Mouse (Mus musculus) hindbrain, embryonic 15.5 days (tissue): ENCODE measurements at regions not wholly inside any gene's neighbourhood (a gene's known extent, or its start where the extent isn't known, plus 50 kb on each side); places are given as distances from the start of the nearest gene placed in this dataset.

Source experiments
- ATAC-seq: fragments of 200-750 bp; cut with Nextera tagmentation; 2 replicates; pipeline ENCODE4 v1.8.0; 2017; ENCODE audit warnings: low read depth, moderate number of reproducible peaks, moderate TSS enrichment; ENCODE audit not compliant: low FRiP score
- H3K27ac ChIP-seq: fragments of 300-500 bp; sonication (generic); replicated peaks from 2 replicates; pipeline ENCODE4 v1.5.1; 2015; ENCODE audit warnings: mild to moderate bottlenecking, inconsistent platforms
- H3K27me3 ChIP-seq: fragments of 300-500 bp; sonication (generic); 2 replicates; pipeline ENCODE4 v1.6.1; 2015; ENCODE audit warnings: control low read depth, inconsistent platforms
- H3K36me3 ChIP-seq: fragments of 300-500 bp; sonication (generic); 2 replicates; pipeline ENCODE4 v1.6.1; 2015; ENCODE audit warnings: control low read depth, inconsistent platforms
- H3K4me1 ChIP-seq: fragments of 300-500 bp; sonication (generic); replicated peaks from 2 replicates; pipeline ENCODE4 v1.6.1; 2015; ENCODE audit warnings: control low read depth, inconsistent platforms
- H3K4me2 ChIP-seq: fragments of 300-500 bp; sonication (generic); 2 replicates; pipeline ENCODE4 v1.6.1; 2015; ENCODE audit warnings: moderate library complexity, mild to moderate bottlenecking, inconsistent platforms
- H3K4me3 ChIP-seq: fragments of 300-500 bp; sonication (generic); 2 replicates; pipeline ENCODE4 v1.5.1; 2015; ENCODE audit warnings: mild to moderate bottlenecking, inconsistent platforms
- H3K9ac ChIP-seq: fragments of 300-500 bp; sonication (generic); 2 replicates; pipeline ENCODE4 v1.6.1; 2015; ENCODE audit warnings: inconsistent platforms
- H3K9me3 ChIP-seq: fragments of 300-500 bp; sonication (generic); 2 replicates; pipeline ENCODE4 v1.6.1; 2016; ENCODE audit warnings: control low read depth, inconsistent platforms
- WGBS: fragments of 180-500 bp; shearing (Covaris S2); methylation state at CpG from one replicate; pipeline ENCODE4 v1.1.7; 2015; 5-methylcytosine and 5-hydroxymethylcytosine counted together

DNA sequence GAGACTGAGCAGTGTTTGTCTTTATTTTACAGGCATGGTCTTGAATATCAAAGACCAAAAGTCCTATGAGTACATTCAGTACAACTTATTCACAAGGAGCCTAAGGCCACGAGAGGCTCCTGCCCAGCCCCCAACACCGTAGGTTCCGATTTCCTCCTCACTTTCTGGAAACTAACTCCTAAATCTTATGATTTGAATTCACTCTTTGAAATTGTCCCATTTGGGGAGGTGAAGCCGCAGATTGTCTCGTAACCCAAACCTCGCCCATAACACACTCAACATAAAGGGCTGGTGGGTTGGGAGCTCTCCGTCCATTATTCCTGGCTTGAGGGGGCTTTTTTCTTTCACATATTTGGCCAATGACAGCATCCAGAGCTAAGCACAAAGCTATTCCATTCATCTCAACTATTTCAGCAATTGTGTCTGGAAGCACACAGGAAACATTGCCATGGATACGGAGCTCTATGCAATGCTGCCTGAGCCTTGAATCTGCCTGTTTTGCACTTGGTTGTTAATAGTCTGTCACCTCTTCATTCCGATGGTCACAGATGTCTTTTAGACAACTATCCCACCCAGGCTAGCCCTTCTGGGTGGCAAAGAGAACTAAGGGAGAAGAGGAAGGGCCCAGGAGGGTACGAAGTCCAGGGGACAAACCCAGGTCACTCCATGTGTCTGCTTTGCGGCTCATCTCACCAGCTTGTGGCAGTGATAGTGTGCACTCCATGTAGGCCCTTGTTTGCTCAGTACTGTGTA is 86.6 kb downstream of the Irs2 start:
- WGBS, result 19% methylated on average over 11 of the region's 11 CpGs
- Histone ChIP-seq H3K27ac (peak overlapping the region; percentile 42; the same call in 1 of the 2 replicates), H3K4me3 (no peak overlapping the region), H3K36me3 (no peaks in the 10 kb centered on the region), H3K4me1 (peaks cover 56% of the 10 kb centered on the region), H3K27me3 (peaks cover 10% of the 10 kb centered on the region), H3K9me3 (no peaks in the 10 kb centered on the region), H3K9ac (0 out of 2 replicates have a peak overlapping the region, but pooled peaks have one; percentile 3), H3K4me2 (no peak overlapping the region)
- 0 out of 2 replicates have a peak, but pooled peaks have one; percentile 49 for ATAC-seq

GRCm38 (mm10) chr8:10919620-10920019 is 88.6 kb downstream of the Irs2 start:
- no peak overlapping the region for H3K4me2 ChIP-seq
- H3K4me1 ChIP-seq, result peaks cover 36% of the 10 kb centered on the region
- no peaks in the 10 kb centered on the region for H3K9me3 ChIP-seq
- ATAC-seq, result no peak
- no peak overlapping the region for H3K4me3 ChIP-seq
- 81% methylated on average over 5 of the region's 5 CpGs for WGBS
- no peak overlapping the region for H3K9ac ChIP-seq
- no peaks in the 10 kb centered on the region for H3K36me3 ChIP-seq
- no peak overlapping the region for H3K27ac ChIP-seq
- H3K27me3 ChIP-seq, result peaks cover 6% of the 10 kb centered on the region

- Histone ChIP-seq H3K9ac (no peak overlapping the region), H3K27ac (no peak overlapping the region)
Measured at GRCm38 (mm10) chr8:10918403-10919035, 89.7 kb downstream of the Irs2 start.

DNA sequence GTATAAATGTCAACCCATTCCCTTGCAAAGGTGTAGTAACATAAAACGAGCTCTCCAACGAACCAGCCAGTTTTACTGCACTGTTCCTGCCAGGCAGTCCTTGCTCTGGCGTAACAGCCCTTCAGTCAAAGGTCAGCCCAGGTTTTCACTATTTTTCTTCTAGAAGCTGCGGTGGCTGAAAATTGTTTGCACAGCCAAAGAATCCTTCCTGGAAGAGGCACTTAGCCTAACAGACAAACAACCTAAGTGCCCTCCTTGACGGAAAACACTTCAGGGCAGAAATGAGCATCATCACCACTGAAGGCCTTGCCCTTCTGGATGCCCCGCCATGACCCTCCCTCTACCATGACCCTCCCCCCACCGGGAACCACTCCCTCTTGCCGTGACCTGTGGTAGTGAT is 93.6 kb downstream of the Irs2 start:
- Histone ChIP-seq H3K4me1 (no peaks in the 10 kb centered on the region), H3K4me2 (no peak overlapping the region), H3K27me3 (no peaks in the 10 kb centered on the region), H3K9me3 (no peaks in the 10 kb centered on the region), H3K36me3 (no peaks in the 10 kb centered on the region), H3K9ac (no peak overlapping the region), H3K27ac (no peak overlapping the region), H3K4me3 (no peak overlapping the region)
- WGBS, result 85% methylated on average over 8 of the region's 8 CpGs
- no peak for ATAC-seq

More at GRCm38 (mm10) chr8:10918403-10919035, 89.7 kb downstream of the Irs2 start:
- ATAC-seq, result no peak
- no peak overlapping the region for H3K4me2 ChIP-seq
- H3K36me3 ChIP-seq, result no peaks in the 10 kb centered on the region
- H3K4me3 ChIP-seq, result no peak overlapping the region
- WGBS, result 86% methylated on average over 5 of the region's 5 CpGs
- no peaks in the 10 kb centered on the region for H3K9me3 ChIP-seq
- H3K4me1 ChIP-seq, result peaks cover 25% of the 10 kb centered on the region
- peaks cover 6% of the 10 kb centered on the region for H3K27me3 ChIP-seq

GRCm38 (mm10) chr8:10912436-10912835 is 95.8 kb downstream of the Irs2 start:
- Histone ChIP-seq H3K27me3 (no peaks in the 10 kb centered on the region), H3K36me3 (no peaks in the 10 kb centered on the region), H3K4me1 (no peaks in the 10 kb centered on the region), H3K9me3 (no peaks in the 10 kb centered on the region), H3K4me2 (no peak overlapping the region), H3K4me3 (no peak overlapping the region), H3K27ac (no peak overlapping the region), H3K9ac (no peak overlapping the region)
- ATAC-seq, result no peak
- 72% methylated on average over 2 of the region's 2 CpGs for WGBS

DNA sequence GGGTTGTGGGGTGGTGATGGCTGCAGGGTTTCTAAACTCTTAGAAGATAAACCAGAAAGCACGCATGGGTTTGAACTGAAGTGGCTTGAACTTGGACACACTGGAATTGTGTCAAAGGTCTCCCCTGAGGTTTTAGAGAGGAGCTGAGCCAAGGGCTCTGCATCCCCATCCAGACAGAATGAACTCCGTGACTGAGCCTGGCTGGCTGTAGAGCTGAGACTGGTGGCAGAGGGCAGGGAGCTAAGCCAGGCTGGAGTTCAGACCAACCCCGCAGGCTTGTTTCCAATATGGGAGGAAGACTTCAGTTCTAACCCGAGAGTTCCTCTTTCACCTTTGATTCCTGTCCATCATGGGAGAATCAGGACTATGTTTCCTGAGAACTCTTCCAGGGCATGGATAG is 96.9 kb downstream of the Irs2 start:
- 87% methylated on average over 4 of the region's 4 CpGs for WGBS

DNA sequence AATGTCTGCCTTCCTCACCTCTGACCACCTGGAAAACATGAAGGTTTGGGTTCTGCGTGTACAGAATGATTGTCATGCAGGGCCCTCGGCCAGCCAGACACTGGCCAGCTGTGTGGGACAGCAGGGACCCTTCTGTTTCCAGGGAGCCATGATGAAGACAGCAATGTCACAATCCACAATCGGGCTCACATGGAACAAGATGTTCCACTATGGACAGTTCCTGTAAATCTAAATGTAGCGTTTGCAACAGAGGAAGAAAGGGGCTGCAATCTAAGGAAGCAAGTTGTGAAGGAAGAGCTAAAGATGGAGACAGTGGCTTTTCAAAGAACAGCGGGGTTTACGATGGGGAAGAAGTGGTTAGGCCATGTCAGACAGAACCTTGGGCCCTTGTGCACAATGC is 97.3 kb downstream of the Irs2 start:
- Histone ChIP-seq H3K4me3 (no peak overlapping the region), H3K36me3 (no peaks in the 10 kb centered on the region), H3K9me3 (no peaks in the 10 kb centered on the region), H3K27me3 (no peaks in the 10 kb centered on the region), H3K9ac (no peak overlapping the region), H3K4me2 (no peak overlapping the region), H3K4me1 (no peaks in the 10 kb centered on the region), H3K27ac (no peak overlapping the region)
- 86% methylated on average over 6 of the region's 6 CpGs for WGBS
- no peak for ATAC-seq

More for the DNA sequence above, 96.9 kb downstream of the Irs2 start:
- H3K27me3 ChIP-seq, result no peaks in the 10 kb centered on the region
- H3K4me1 ChIP-seq, result no peaks in the 10 kb centered on the region
- no peaks in the 10 kb centered on the region for H3K36me3 ChIP-seq
- no peak overlapping the region for H3K27ac ChIP-seq
- ATAC-seq, result no peak
- no peak overlapping the region for H3K4me2 ChIP-seq
- no peaks in the 10 kb centered on the region for H3K9me3 ChIP-seq
- no peak overlapping the region for H3K4me3 ChIP-seq
- no peak overlapping the region for H3K9ac ChIP-seq

DNA sequence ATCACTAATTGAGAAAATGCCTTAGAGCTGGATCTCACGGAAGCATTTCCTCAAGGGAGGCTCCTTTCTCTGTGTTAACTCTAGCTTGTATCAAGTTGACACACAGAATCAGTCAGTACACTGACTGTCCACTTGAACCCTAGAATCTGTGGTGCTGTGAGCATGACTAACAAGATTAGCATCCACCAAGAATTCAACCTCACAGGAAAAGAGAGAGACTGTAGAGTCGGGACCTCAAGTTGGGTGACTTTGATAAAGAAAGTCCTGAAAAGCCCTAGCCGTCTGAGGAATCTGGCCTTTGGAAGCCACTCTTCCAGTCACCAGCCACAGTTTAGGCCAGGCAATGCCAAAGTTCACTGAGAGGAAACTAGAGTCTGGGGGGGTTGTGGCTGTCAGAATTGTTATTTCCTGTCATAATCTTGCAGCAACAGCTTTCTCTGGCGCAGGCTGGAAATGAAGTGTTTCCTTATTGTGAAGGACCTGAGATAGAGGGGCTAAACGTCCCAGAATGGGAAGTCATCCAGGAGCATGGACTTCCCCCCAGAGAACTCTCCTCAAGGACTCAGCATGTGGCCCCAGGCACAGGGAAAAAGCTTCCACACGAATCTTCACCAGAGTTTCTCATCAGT is 97.9 kb downstream of the Irs2 start:
- Histone ChIP-seq H3K4me1 (no peaks in the 10 kb centered on the region), H3K27ac (no peak overlapping the region), H3K27me3 (no peaks in the 10 kb centered on the region), H3K4me2 (no peak overlapping the region), H3K36me3 (no peaks in the 10 kb centered on the region), H3K9ac (no peak overlapping the region), H3K4me3 (no peak overlapping the region), H3K9me3 (no peaks in the 10 kb centered on the region)
- ATAC-seq, result no peak
- 63% methylated on average over 6 of the region's 6 CpGs for WGBS

DNA sequence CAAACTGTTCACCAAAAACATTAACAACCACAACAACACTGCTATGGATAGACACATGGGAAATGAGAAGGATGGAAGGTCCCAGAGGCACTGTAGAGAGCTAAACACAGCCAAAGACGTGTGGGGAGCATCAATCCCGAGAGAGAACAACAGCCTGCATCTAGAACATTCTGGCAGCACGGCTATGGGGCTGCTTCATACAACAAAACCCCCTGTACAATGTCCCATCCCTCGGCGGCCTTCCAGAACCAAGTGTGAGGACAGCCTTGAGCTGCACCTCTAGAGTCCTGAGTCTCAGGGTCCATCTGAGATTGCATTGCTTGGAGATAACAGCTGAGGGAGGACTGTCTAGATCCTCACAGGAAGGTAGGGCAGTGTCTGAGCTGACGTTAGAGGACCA is 99.1 kb downstream of the Irs2 start:
- Histone ChIP-seq H3K4me3 (no peak overlapping the region), H3K9ac (no peak overlapping the region), H3K27ac (no peak overlapping the region), H3K4me1 (no peaks in the 10 kb centered on the region), H3K4me2 (no peak overlapping the region), H3K27me3 (no peaks in the 10 kb centered on the region), H3K9me3 (no peaks in the 10 kb centered on the region), H3K36me3 (no peaks in the 10 kb centered on the region)
- 91% methylated on average over 6 of the region's 6 CpGs for WGBS
- ATAC-seq, result no peak

DNA sequence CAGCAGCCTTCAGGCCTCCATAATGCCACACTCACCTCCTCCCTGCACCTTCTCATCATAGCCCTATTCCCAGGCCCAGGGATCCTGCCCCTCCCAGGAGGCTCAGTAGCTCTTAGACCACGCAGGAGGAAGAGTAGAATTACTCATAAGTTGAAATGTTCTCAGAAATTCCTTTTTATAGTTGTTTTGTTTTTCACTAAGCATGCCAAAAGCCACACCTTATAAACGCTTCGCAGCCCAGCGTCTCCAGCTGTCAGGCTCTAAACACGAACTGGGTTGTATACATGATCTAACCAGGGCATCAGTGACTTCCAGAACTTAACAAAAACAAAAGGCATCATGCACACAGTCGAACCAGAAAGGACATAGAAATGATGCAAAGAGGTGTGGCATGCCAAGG is 101.9 kb downstream of the Irs2 start:
- Histone ChIP-seq H3K4me2 (no peak overlapping the region), H3K36me3 (no peaks in the 10 kb centered on the region), H3K4me3 (no peak overlapping the region), H3K9me3 (no peaks in the 10 kb centered on the region), H3K27me3 (no peaks in the 10 kb centered on the region), H3K9ac (no peak overlapping the region), H3K4me1 (no peaks in the 10 kb centered on the region), H3K27ac (no peak overlapping the region)
- 75% methylated on average over 6 of the region's 6 CpGs for WGBS
- no peak for ATAC-seq

DNA sequence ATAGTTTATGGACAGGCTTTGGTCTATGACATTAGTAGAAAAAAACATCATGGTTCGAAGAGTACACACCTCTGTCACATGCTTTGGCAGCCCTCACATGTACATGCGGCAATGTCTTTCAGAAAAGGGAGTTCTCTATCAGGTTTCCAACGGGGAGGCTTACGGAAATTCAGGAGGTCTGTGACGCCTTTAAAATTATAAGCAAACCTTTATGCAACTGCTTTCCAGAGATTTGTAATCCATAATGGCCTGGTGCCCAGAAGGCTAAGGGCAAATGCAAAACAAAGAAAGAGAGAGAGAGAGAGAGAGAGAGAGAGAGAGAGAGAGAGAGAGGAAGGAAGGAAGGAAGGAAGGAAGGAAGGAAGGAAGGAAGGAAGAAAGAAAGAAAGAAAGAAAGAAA is 102.5 kb downstream of the Irs2 start:
- no peaks in the 10 kb centered on the region for H3K9me3 ChIP-seq
- H3K4me1 ChIP-seq, result no peaks in the 10 kb centered on the region
- no peaks in the 10 kb centered on the region for H3K36me3 ChIP-seq
- H3K27me3 ChIP-seq, result no peaks in the 10 kb centered on the region
- no peak overlapping the region for H3K4me2 ChIP-seq
- H3K4me3 ChIP-seq, result no peak overlapping the region
- no peak overlapping the region for H3K9ac ChIP-seq
- WGBS, result 91% methylated on average over 5 of the region's 5 CpGs
- no peak overlapping the region for H3K27ac ChIP-seq
- ATAC-seq, result no peak

- H3K4me2 ChIP-seq, result no peak overlapping the region
- no peak overlapping the region for H3K9ac ChIP-seq
- H3K36me3 ChIP-seq, result no peaks in the 10 kb centered on the region
- peaks cover 13% of the 10 kb centered on the region for H3K4me1 ChIP-seq
- no peak for ATAC-seq
- 85% methylated on average over 2 of the region's 2 CpGs for WGBS
- no peak overlapping the region for H3K4me3 ChIP-seq
- no peak overlapping the region for H3K27ac ChIP-seq
- no peaks in the 10 kb centered on the region for H3K9me3 ChIP-seq
- H3K27me3 ChIP-seq, result no peaks in the 10 kb centered on the region
Measured at GRCm38 (mm10) chr8:10903957-10904356, 104.3 kb downstream of the Irs2 start.
